Mouse (Mus musculus): ENCODE measurements around the gene Pitpnm2.

Gene Pitpnm2

GRCm38 (mm10) chr5:124247296-124247695 is 2.3 kb downstream of the Pitpnm2 start:
- DNase-seq, result no peak

GRCm38 (mm10) chr5:124244885-124245284 is 4.7 kb downstream of the Pitpnm2 start:
- DNase-seq, result no peak

GRCm38 (mm10) chr5:124244449-124244848 is 5.1 kb downstream of the Pitpnm2 start:
- no peak for DNase-seq

GRCm38 (mm10) chr5:124243236-124243901 is 6.2 kb downstream of the Pitpnm2 start:
- DNase-seq, result no peak

- no peak for DNase-seq
Observed at GRCm38 (mm10) chr5:124241686-124242444, 7.7 kb downstream of the Pitpnm2 start.

- DNase-seq, result no peak
Observed at GRCm38 (mm10) chr5:124240841-124241685, 8.5 kb downstream of the Pitpnm2 start.

GRCm38 (mm10) chr5:124236180-124236579 is 13.4 kb downstream of the Pitpnm2 start:
- DNase-seq, result no peak

GRCm38 (mm10) chr5:124234778-124235177 is 14.8 kb downstream of the Pitpnm2 start:
- DNase-seq, result peak; percentile 13

GRCm38 (mm10) chr5:124233874-124234661 is 15.5 kb downstream of the Pitpnm2 start:
- DNase-seq, result peak; percentile 51

GRCm38 (mm10) chr5:124233144-124233465 is 16.5 kb downstream of the Pitpnm2 start:
- peak; percentile 70 for DNase-seq

- peak; percentile 89 for DNase-seq
Observed at GRCm38 (mm10) chr5:124232360-124233143, 17.0 kb downstream of the Pitpnm2 start.

- DNase-seq, result peak; percentile 48
Observed at GRCm38 (mm10) chr5:124230461-124230860, 19.1 kb downstream of the Pitpnm2 start.

- peak; percentile 52 for DNase-seq
Observed at GRCm38 (mm10) chr5:124227193-124227592, 22.4 kb downstream of the Pitpnm2 start.

GRCm38 (mm10) chr5:124226494-124226893 is 23.1 kb downstream of the Pitpnm2 start:
- no peak for DNase-seq

- DNase-seq, result peak; percentile 59
Observed at GRCm38 (mm10) chr5:124225891-124226290, 23.7 kb downstream of the Pitpnm2 start.

- DNase-seq, result no peak
Observed at GRCm38 (mm10) chr5:124224321-124225092, 25.1 kb downstream of the Pitpnm2 start.

GRCm38 (mm10) chr5:124223574-124223973 is 26.0 kb downstream of the Pitpnm2 start:
- DNase-seq, result peak; percentile 46

- DNase-seq, result no peak
Observed at GRCm38 (mm10) chr5:124222696-124223095, 26.9 kb downstream of the Pitpnm2 start.

GRCm38 (mm10) chr5:124221736-124222040 is 27.9 kb downstream of the Pitpnm2 start:
- DNase-seq, result no peak

- DNase-seq, result peak; percentile 37
Observed at GRCm38 (mm10) chr5:124221037-124221735, 28.4 kb downstream of the Pitpnm2 start.

- DNase-seq, result no peak
Observed at GRCm38 (mm10) chr5:124220551-124220950, 29.0 kb downstream of the Pitpnm2 start.

All from thymus, postnatal 25 days (tissue).